Mouse (Mus musculus) thymus, postnatal 4 days (tissue): ENCODE measurements around the gene Rnase11.

Source experiments
- DNase-seq: peaks from one replicate; pipeline ENCODE4 v3.0.0; 2021

Gene Rnase11

GRCm38 (mm10) chr14:51007914-51008713 is 41.8 kb downstream of the Rnase11 start:
- no peak for DNase-seq

- no peak for DNase-seq
Measured at GRCm38 (mm10) chr14:51007152-51007801, 42.7 kb downstream of the Rnase11 start, which contains the start of gene Rnase10. Gene Rnase10, plus strand, starts transcription at chr14:51007751.
